8 mouse cellular contexts compared by ENCODE assay signal in genomic region chr14:120224202-120224846, GRCm38 (mm10). TPM values are rescaled to one million over a fixed set of nuclear protein-coding genes. Genes with fewer than 3 reads are reported as not detected.
DNase-seq lines count a peak whose midpoint lies in the region; ATAC-seq lines count a peak whose summit lies in the region.

No protein-coding gene starts in this region.

- H3K27ac ChIP-seq in heart, embryonic 13.5 days (replicated peaks): no peak overlapping the region
- no peak overlapping the region for H3K27ac ChIP-seq in heart, embryonic 10.5 days
- H3K27ac ChIP-seq in forebrain, embryonic 13.5 days: no peak overlapping the region

- no peaks in the 10 kb centered on the region for H3K27me3 ChIP-seq in heart, embryonic 13.5 days (replicated peaks)
- H3K27me3 ChIP-seq in heart, embryonic 10.5 days (ENCODE audit: insufficient read depth, poor library complexity, severe bottlenecking): no peaks in the 10 kb centered on the region
- H3K27me3 ChIP-seq in forebrain, embryonic 13.5 days: no peaks in the 10 kb centered on the region

- H3K36me3 ChIP-seq in heart, embryonic 13.5 days: no peaks in the 10 kb centered on the region
- no peaks in the 10 kb centered on the region for H3K36me3 ChIP-seq in heart, embryonic 10.5 days
- H3K36me3 ChIP-seq in forebrain, embryonic 13.5 days (ENCODE audit: poor library complexity, severe bottlenecking): no peaks in the 10 kb centered on the region

- no peak overlapping the region for H3K4me3 ChIP-seq in heart, embryonic 13.5 days
- H3K4me3 ChIP-seq in heart, embryonic 10.5 days: no peak overlapping the region
- no peak overlapping the region for H3K4me3 ChIP-seq in forebrain, embryonic 13.5 days

- peak overlapping the region; percentile 19; the same call in 1 of the 2 replicates for H3K9ac ChIP-seq in heart, embryonic 13.5 days
- no peak overlapping the region for H3K9ac ChIP-seq in forebrain, embryonic 13.5 days

- H3K9me3 ChIP-seq in heart, embryonic 13.5 days: 0 out of 2 replicates have a peak, but pooled peaks cover 7% of the 10 kb centered on the region
- no peaks in the 10 kb centered on the region for H3K9me3 ChIP-seq in heart, embryonic 10.5 days
- H3K9me3 ChIP-seq in forebrain, embryonic 13.5 days (replicated peaks): 0 out of 2 replicates have a peak, but pooled peaks cover 5% of the 10 kb centered on the region

- no peak for ATAC-seq in heart, embryonic 13.5 days (ENCODE audit: extremely low read depth, insufficient number of reproducible peaks, low FRiP score, low TSS enrichment)
- peak; percentile 70 for ATAC-seq in forebrain, embryonic 13.5 days

- DNase-seq in heart, embryonic 10.5 days (ENCODE audit: low spot score): no peak
- peak; percentile 81 for DNase-seq in MN1 (ENCODE audit: low spot score)
- DNase-seq in lung, postnatal 4 days: peak; percentile 29 to 53
- no peak for DNase-seq in thymus, postnatal 4 days
- no peak for DNase-seq in ovary, postnatal 36 days (ENCODE audit: low spot score)
- no peak for DNase-seq in left cerebral cortex, adult 18-20 months (ENCODE audit: low spot score in 2 of 2)

- 58% methylated on average over 6 of the region's 6 CpGs for WGBS in heart, embryonic 13.5 days
- 73% methylated on average over 6 of the region's 6 CpGs for WGBS in heart, embryonic 10.5 days
- 52% methylated on average over 6 of the region's 6 CpGs for WGBS in forebrain, embryonic 13.5 days

- no peak overlapping the region for H3K4me2 ChIP-seq in heart, embryonic 13.5 days
- no peak overlapping the region for H3K4me2 ChIP-seq in forebrain, embryonic 13.5 days

- H3K4me1 ChIP-seq in heart, embryonic 13.5 days: peaks cover 5% of the 10 kb centered on the region; the same call in 1 of the 2 replicates
- H3K4me1 ChIP-seq in heart, embryonic 10.5 days: peaks cover 10% of the 10 kb centered on the region
- H3K4me1 ChIP-seq in forebrain, embryonic 13.5 days: peaks cover 9% of the 10 kb centered on the region

RNA-seq across cellular contexts. Expression of gene Mbnl2, which starts 51.1 kb away (rescaled TPM):
- polyA plus RNA-seq in heart, embryonic 13.5 days (2015; fragmentation: Nextera tagmentation; extraction: Ambion mirVana): 88.9 and 92.5 TPM in 2 replicates
- 71.5 and 91.4 TPM in 2 replicates for polyA plus RNA-seq in heart, embryonic 10.5 days (2016; fragmentation: Nextera tagmentation; extraction: Ambion mirVana)
- polyA plus RNA-seq in forebrain, embryonic 13.5 days (2015; fragmentation: Nextera tagmentation; extraction: Ambion mirVana): 18.7 and 19.4 TPM in 2 replicates
- 100 to 1,000 TPM; 241 to 268 TPM for total RNA-seq in left cerebral cortex, adult 18-20 months (2021)

Comparison
In these comparisons a context has a peak if more than half of its experiments do, and no peak if none do; other contexts are left out.
1. DNase-seq: peak in MN1 (single experiment) and lung, postnatal 4 days (2 of 2); none in heart, embryonic 10.5 days (single experiment), thymus, postnatal 4 days (single experiment), ovary, postnatal 36 days (single experiment) and left cerebral cortex, adult 18-20 months (0 of 2).